Mouse (Mus musculus) embryonic fibroblast, embryonic 13.5 days (primary cell): ENCODE measurements around the gene Maats1.

Experiments
- CTCF ChIP-seq: IDR thresholded peaks from 2 replicates; pipeline ENCODE4 v1.5.1; 2011; ENCODE audit warnings: mild to moderate bottlenecking, control low read depth, low read length, moderate library complexity, borderline replicate concordance; ENCODE audit not compliant: insufficient read depth
- POLR2A ChIP-seq: IDR thresholded peaks from 2 replicates; pipeline ENCODE4 v1.6.1; 2011; ENCODE audit warnings: low read depth, mild to moderate bottlenecking, control low read depth, low read length, moderate library complexity

- no peak for TF ChIP-seq CTCF
- TF ChIP-seq POLR2A = no peak
Measured at GRCm38 (mm10) chr16:38358256-38358812, 16.4 kb upstream of the Maats1 start.
